Mouse (Mus musculus): ENCODE results near the gene Otx1. TPM values are rescaled to one million over a fixed set of nuclear protein-coding genes. Genes with fewer than 3 reads are reported as not detected.
A peak's percentile ranks its signal among the peaks of the same experiment; 100 is the strongest.

The Otx1 gene
- polyA plus RNA-seq, 1 experiment from 2014 or later: 9.5 TPM

- Histone ChIP-seq H3K27me3 (replicated peaks; ENCODE audit: control insufficient read depth, insufficient read depth, low read length) (peaks cover 17% of the 10 kb centered on the region), H3K4me1 (replicated peaks; ENCODE audit: control insufficient read depth, insufficient read depth, low read length) (peaks cover 30% of the 10 kb centered on the region), H3K36me3 (ENCODE audit: control insufficient read depth, insufficient read depth) (no peaks in the 10 kb centered on the region), H3K4me2 (ENCODE audit: low read length) (peak overlapping the region; percentile 68), H3K27ac (ENCODE audit: low read length) (peak overlapping the region; percentile 28; the same call in 1 of the 2 replicates), H3K4me3 (replicated peaks; ENCODE audit: low read length) (peak overlapping the region; percentile 59), H3K9me3 (ENCODE audit: control insufficient read depth, low read length) (no peaks in the 10 kb centered on the region), H3K9ac (replicated peaks; ENCODE audit: low read depth, low read length) (peak overlapping the region; percentile 56)
- no peak for ATAC-seq
- WGBS: 12% methylated on average over 27 of the region's 27 CpGs
Measured at GRCm38 (mm10) chr11:21995534-21996324, 7.0 kb downstream of the Otx1 start.

GRCm38 (mm10) chr11:21994377-21995370 lies 8.0 kb downstream of the Otx1 start:
- Histone ChIP-seq H3K9ac (replicated peaks; ENCODE audit: low read depth, low read length) (no peak overlapping the region), H3K4me3 (replicated peaks; ENCODE audit: low read length) (peak overlapping the region; percentile 32), H3K27me3 (replicated peaks; ENCODE audit: control insufficient read depth, insufficient read depth, low read length) (peaks cover 12% of the 10 kb centered on the region), H3K9me3 (ENCODE audit: control insufficient read depth, low read length) (no peaks in the 10 kb centered on the region), H3K27ac (ENCODE audit: low read length) (no peak overlapping the region), H3K4me1 (replicated peaks; ENCODE audit: control insufficient read depth, insufficient read depth, low read length) (peaks cover 26% of the 10 kb centered on the region), H3K4me2 (ENCODE audit: low read length) (peak overlapping the region; percentile 68), H3K36me3 (ENCODE audit: control insufficient read depth, insufficient read depth) (no peaks in the 10 kb centered on the region)
- WGBS: 5% methylated on average over 34 of the region's 34 CpGs
- peak; percentile 26 for ATAC-seq

- 4% methylated on average over 35 of the region's 47 CpGs for WGBS
- peaks cover 7% of the 10 kb centered on the region for H3K27me3 ChIP-seq (replicated peaks; ENCODE audit: control insufficient read depth, insufficient read depth, low read length)
- no peaks in the 10 kb centered on the region for H3K9me3 ChIP-seq (ENCODE audit: control insufficient read depth, low read length)
- peaks cover 26% of the 10 kb centered on the region for H3K4me1 ChIP-seq (replicated peaks; ENCODE audit: control insufficient read depth, insufficient read depth, low read length)
- H3K36me3 ChIP-seq (ENCODE audit: control insufficient read depth, insufficient read depth): no peaks in the 10 kb centered on the region
- H3K27ac ChIP-seq (ENCODE audit: low read length): no peak overlapping the region
- peak overlapping the region; percentile 68 for H3K4me2 ChIP-seq (ENCODE audit: low read length)
- peak; percentile 3; the same call in 1 of the 2 replicates for ATAC-seq
- H3K4me3 ChIP-seq (replicated peaks; ENCODE audit: low read length): peak overlapping the region; percentile 26
- peak overlapping the region; percentile 15; the same call in 1 of the 2 replicates for H3K9ac ChIP-seq (replicated peaks; ENCODE audit: low read depth, low read length)
Measured at GRCm38 (mm10) chr11:21993597-21994376, 8.9 kb downstream of the Otx1 start.

- WGBS: 5% methylated on average over 95 of the region's 96 CpGs
- Histone ChIP-seq H3K9ac (replicated peaks; ENCODE audit: low read depth, low read length) (peak overlapping the region; percentile 15), H3K9me3 (ENCODE audit: control insufficient read depth, low read length) (no peaks in the 10 kb centered on the region), H3K27ac (ENCODE audit: low read length) (no peak overlapping the region), H3K27me3 (replicated peaks; ENCODE audit: control insufficient read depth, insufficient read depth, low read length) (peaks cover 2% of the 10 kb centered on the region), H3K36me3 (ENCODE audit: control insufficient read depth, insufficient read depth) (no peaks in the 10 kb centered on the region), H3K4me2 (ENCODE audit: low read length) (peak overlapping the region; percentile 68), H3K4me3 (replicated peaks; ENCODE audit: low read length) (peak overlapping the region; percentile 26), H3K4me1 (replicated peaks; ENCODE audit: control insufficient read depth, insufficient read depth, low read length) (peaks cover 26% of the 10 kb centered on the region)
- peak; percentile 5; the same call in 1 of the 2 replicates for ATAC-seq
Measured at GRCm38 (mm10) chr11:21992761-21993596, 9.7 kb downstream of the Otx1 start.

- no peak overlapping the region for H3K27ac ChIP-seq (ENCODE audit: low read length)
- no peak overlapping the region for H3K9ac ChIP-seq (replicated peaks; ENCODE audit: low read depth, low read length)
- H3K4me3 ChIP-seq (replicated peaks; ENCODE audit: low read length): no peak overlapping the region
- H3K9me3 ChIP-seq (ENCODE audit: control insufficient read depth, low read length): no peaks in the 10 kb centered on the region
- WGBS: 59% methylated on average over 1 of the region's 1 CpGs
- H3K4me1 ChIP-seq (replicated peaks; ENCODE audit: control insufficient read depth, insufficient read depth, low read length): peaks cover 7% of the 10 kb centered on the region; the same call in 1 of the 2 replicates
- no peaks in the 10 kb centered on the region for H3K36me3 ChIP-seq (ENCODE audit: control insufficient read depth, insufficient read depth)
- peaks cover 2% of the 10 kb centered on the region for H3K27me3 ChIP-seq (replicated peaks; ENCODE audit: control insufficient read depth, insufficient read depth, low read length)
- no peak for ATAC-seq
- no peak overlapping the region for H3K4me2 ChIP-seq (ENCODE audit: low read length)
Measured at GRCm38 (mm10) chr11:21988398-21988946, 14.2 kb downstream of the Otx1 start.

- no peaks in the 10 kb centered on the region; the same call in 1 of the 2 replicates for H3K27me3 ChIP-seq (replicated peaks; ENCODE audit: control insufficient read depth, insufficient read depth, low read length)
- no peaks in the 10 kb centered on the region for H3K4me1 ChIP-seq (replicated peaks; ENCODE audit: control insufficient read depth, insufficient read depth, low read length)
- no peaks in the 10 kb centered on the region for H3K36me3 ChIP-seq (ENCODE audit: control insufficient read depth, insufficient read depth)
- H3K9ac ChIP-seq (replicated peaks; ENCODE audit: low read depth, low read length): no peak overlapping the region
- no peak for ATAC-seq
- no peaks in the 10 kb centered on the region for H3K9me3 ChIP-seq (ENCODE audit: control insufficient read depth, low read length)
- H3K4me3 ChIP-seq (replicated peaks; ENCODE audit: low read length): no peak overlapping the region
- H3K4me2 ChIP-seq (ENCODE audit: low read length): no peak overlapping the region
- WGBS: 9% methylated on average over 1 of the region's 1 CpGs
- H3K27ac ChIP-seq (ENCODE audit: low read length): no peak overlapping the region
Measured at GRCm38 (mm10) chr11:21985118-21985517, 17.6 kb downstream of the Otx1 start.

- Histone ChIP-seq H3K9me3 (ENCODE audit: control insufficient read depth, low read length) (no peaks in the 10 kb centered on the region), H3K4me1 (replicated peaks; ENCODE audit: control insufficient read depth, insufficient read depth, low read length) (no peaks in the 10 kb centered on the region), H3K4me3 (replicated peaks; ENCODE audit: low read length) (no peak overlapping the region), H3K27me3 (replicated peaks; ENCODE audit: control insufficient read depth, insufficient read depth, low read length) (no peaks in the 10 kb centered on the region), H3K36me3 (ENCODE audit: control insufficient read depth, insufficient read depth) (no peaks in the 10 kb centered on the region), H3K9ac (replicated peaks; ENCODE audit: low read depth, low read length) (no peak overlapping the region), H3K27ac (ENCODE audit: low read length) (no peak overlapping the region), H3K4me2 (ENCODE audit: low read length) (no peak overlapping the region)
- no peak for ATAC-seq
- 80% methylated on average over 5 of the region's 5 CpGs for WGBS
Measured at GRCm38 (mm10) chr11:21974005-21974531, 28.6 kb downstream of the Otx1 start.

GRCm38 (mm10) chr11:21973597-21973996 lies 29.1 kb downstream of the Otx1 start:
- no peak overlapping the region for H3K4me2 ChIP-seq (ENCODE audit: low read length)
- no peaks in the 10 kb centered on the region for H3K9me3 ChIP-seq (ENCODE audit: control insufficient read depth, low read length)
- 78% methylated on average over 3 of the region's 3 CpGs for WGBS
- no peak overlapping the region for H3K4me3 ChIP-seq (replicated peaks; ENCODE audit: low read length)
- no peaks in the 10 kb centered on the region for H3K36me3 ChIP-seq (ENCODE audit: control insufficient read depth, insufficient read depth)
- no peak overlapping the region for H3K27ac ChIP-seq (ENCODE audit: low read length)
- H3K27me3 ChIP-seq (replicated peaks; ENCODE audit: control insufficient read depth, insufficient read depth, low read length): no peaks in the 10 kb centered on the region
- no peak for ATAC-seq
- H3K9ac ChIP-seq (replicated peaks; ENCODE audit: low read depth, low read length): no peak overlapping the region
- H3K4me1 ChIP-seq (replicated peaks; ENCODE audit: control insufficient read depth, insufficient read depth, low read length): no peaks in the 10 kb centered on the region

All from forebrain, embryonic 16.5 days (tissue).